Mouse (Mus musculus): ENCODE measurements around the gene Kctd17.

DNA sequence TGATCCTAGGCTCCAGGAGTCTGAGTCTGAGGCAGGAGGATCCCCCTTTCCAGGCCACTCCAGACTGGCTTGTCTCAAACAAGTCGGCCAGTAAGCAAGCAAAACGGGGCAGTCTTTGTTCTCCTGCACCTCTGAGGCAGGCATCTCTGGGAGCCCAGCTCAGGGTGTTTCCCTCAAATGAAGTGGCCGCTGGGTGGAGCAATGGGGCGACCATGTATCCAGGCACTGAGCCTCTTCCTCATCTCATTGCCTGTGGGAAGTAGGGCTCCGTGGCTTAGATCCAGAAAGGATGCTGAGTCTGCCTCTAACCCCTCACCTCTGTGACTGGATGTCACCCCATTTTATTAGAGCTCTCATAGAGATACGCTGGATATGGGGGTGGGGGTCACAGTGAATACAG lies 38.4 kb downstream of the Kctd17 start:
- TF ChIP-seq CTCF (IDR thresholded peaks at IDR 0.05; ENCODE audit: borderline replicate concordance, insufficient read depth, low read length): no peak
- no peak for TF ChIP-seq POLR2A (IDR thresholded peaks at IDR 0.05; ENCODE audit: low read depth, low read length)

Measured in embryonic fibroblast, embryonic 13.5 days (primary cell).